Mouse (Mus musculus): ENCODE measurements around the gene Igsf10. TPM values are rescaled to one million over a fixed set of nuclear protein-coding genes. Genes with fewer than 3 reads are reported as not detected.

Gene Igsf10
- total and polyA plus RNA-seq, 2 experiments from 2014 or later, result 3.6 to 6.5 TPM

DNA sequence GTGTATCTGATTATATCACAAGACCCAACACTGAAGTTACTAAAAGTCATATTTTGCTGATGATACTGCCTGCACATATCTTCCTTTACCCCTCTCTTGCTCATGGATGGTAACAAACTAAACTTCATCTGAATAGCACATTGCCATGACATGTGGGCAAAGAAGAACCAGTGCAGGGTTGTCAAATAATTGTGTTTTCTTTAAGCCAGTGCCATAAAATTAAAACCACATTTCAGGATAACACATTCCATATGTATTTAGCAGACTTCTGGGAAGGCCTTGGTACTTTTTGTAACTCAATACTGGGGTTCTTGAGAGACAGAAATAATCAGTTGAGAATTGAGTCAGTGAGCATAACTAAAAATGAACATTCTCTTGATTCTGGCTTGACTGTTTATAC is 15.9 kb upstream of the Igsf10 start:
- Histone ChIP-seq H3K9ac (replicated peaks; ENCODE audit: low read length, poor library complexity, severe bottlenecking) (no peak overlapping the region), H3K36me3 (ENCODE audit: insufficient read depth, low read length) (no peaks in the 10 kb centered on the region), H3K4me2 (ENCODE audit: low read depth, low read length, poor library complexity, severe bottlenecking) (no peak overlapping the region), H3K27me3 (ENCODE audit: insufficient read depth, low read length) (no peaks in the 10 kb centered on the region), H3K4me1 (ENCODE audit: insufficient read depth, low read length) (no peaks in the 10 kb centered on the region), H3K9me3 (ENCODE audit: low read length) (no peaks in the 10 kb centered on the region), H3K27ac (ENCODE audit: low read depth, low read length) (no peak overlapping the region), H3K4me3 (ENCODE audit: low read depth, low read length) (no peak overlapping the region)
- ATAC-seq (ENCODE audit: low FRiP score) (no peak), DNase-seq (ENCODE audit: low spot score) (no peak)
- TF ChIP-seq CTCF (IDR thresholded peaks at IDR 0.05), result no peak

DNA sequence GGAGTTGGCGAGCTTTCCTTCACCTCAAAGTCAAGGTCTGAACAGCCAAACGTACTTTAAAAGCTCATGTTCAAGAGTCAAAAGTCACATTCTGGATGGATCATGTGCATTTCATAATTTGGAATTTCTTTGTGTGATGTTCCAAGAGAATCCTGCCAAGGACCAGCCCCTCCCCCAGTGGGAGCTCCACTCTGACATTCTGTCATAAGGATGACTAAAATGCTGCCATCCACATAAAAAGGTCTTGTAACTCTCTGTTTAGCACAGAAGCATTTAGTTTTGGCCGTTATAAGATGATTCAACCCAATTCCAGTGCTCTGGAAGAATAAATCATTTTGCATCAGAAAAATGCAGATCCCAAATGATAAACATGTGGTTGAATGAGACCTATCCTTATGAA is 10.0 kb upstream of the Igsf10 start:
- H3K4me3 ChIP-seq (ENCODE audit: low read depth, low read length), result no peak overlapping the region
- ATAC-seq (ENCODE audit: low FRiP score) (no peak), DNase-seq (ENCODE audit: low spot score) (no peak)
- no peaks in the 10 kb centered on the region for H3K9me3 ChIP-seq (ENCODE audit: low read length)
- WGBS, result 92% methylated on average over 3 of the region's 3 CpGs
- no peak overlapping the region for H3K9ac ChIP-seq (replicated peaks; ENCODE audit: low read length, poor library complexity, severe bottlenecking)
- H3K36me3 ChIP-seq (ENCODE audit: insufficient read depth, low read length), result no peaks in the 10 kb centered on the region
- no peak overlapping the region for H3K4me2 ChIP-seq (ENCODE audit: low read depth, low read length, poor library complexity, severe bottlenecking)
- H3K27ac ChIP-seq (ENCODE audit: low read depth, low read length), result no peak overlapping the region
- TF ChIP-seq CTCF (IDR thresholded peaks at IDR 0.05), result no peak
- H3K27me3 ChIP-seq (ENCODE audit: insufficient read depth, low read length), result no peaks in the 10 kb centered on the region
- no peaks in the 10 kb centered on the region for H3K4me1 ChIP-seq (ENCODE audit: insufficient read depth, low read length)

DNA sequence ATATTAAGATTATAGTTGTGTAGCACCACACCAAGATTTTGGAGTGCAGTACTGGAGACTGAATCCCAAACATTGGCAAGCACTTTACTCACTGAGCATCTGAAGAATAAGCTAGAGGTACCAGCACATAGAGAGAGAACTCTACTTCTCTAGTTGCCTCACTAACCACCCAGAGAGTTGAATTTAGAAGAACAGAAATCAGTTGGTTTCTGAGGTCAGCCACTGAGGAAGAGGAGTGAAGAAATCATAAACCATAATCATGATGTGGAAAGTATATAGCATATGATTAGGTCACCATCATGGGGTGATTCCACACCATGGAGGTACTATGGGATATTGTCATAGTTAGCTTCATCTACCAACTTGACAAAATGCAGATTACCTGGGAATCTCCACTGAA is 7.6 kb upstream of the Igsf10 start:
- Histone ChIP-seq H3K4me2 (ENCODE audit: low read depth, low read length, poor library complexity, severe bottlenecking) (no peak overlapping the region), H3K27me3 (ENCODE audit: insufficient read depth, low read length) (no peaks in the 10 kb centered on the region), H3K4me1 (ENCODE audit: insufficient read depth, low read length) (no peaks in the 10 kb centered on the region), H3K9ac (replicated peaks; ENCODE audit: low read length, poor library complexity, severe bottlenecking) (no peak overlapping the region), H3K9me3 (ENCODE audit: low read length) (no peaks in the 10 kb centered on the region), H3K27ac (ENCODE audit: low read depth, low read length) (no peak overlapping the region), H3K36me3 (ENCODE audit: insufficient read depth, low read length) (no peaks in the 10 kb centered on the region), H3K4me3 (ENCODE audit: low read depth, low read length) (no peak overlapping the region)
- no peak for TF ChIP-seq CTCF (IDR thresholded peaks at IDR 0.05)
- no peak for DNase-seq (ENCODE audit: low spot score)
- ATAC-seq (ENCODE audit: low FRiP score), result no peak

DNA sequence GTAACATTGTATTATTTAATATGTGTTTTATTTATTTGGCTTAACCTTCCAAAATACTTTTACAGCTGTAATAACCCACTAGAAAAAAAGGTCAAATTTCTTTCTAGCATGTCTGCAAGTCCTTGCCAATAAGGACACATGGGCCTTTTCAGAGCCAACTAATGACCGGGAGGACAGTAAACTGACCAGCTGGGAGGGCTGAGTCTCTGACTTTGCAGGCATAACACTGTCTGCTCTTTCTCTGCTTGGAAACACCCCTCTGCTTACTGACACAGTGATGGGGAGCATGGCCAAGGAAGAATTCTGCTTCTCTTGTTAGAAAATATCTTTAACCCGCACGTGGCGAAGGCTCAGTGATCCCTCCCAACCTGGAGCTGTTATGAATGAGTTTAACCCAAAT is 1.2 kb downstream of the Igsf10 start:
- TF ChIP-seq CTCF (IDR thresholded peaks at IDR 0.05), result no peak
- Histone ChIP-seq H3K9ac (replicated peaks; ENCODE audit: low read length, poor library complexity, severe bottlenecking) (no peak overlapping the region), H3K27ac (ENCODE audit: low read depth, low read length) (no peak overlapping the region), H3K4me3 (ENCODE audit: low read depth, low read length) (peak overlapping the region; percentile 52), H3K4me1 (ENCODE audit: insufficient read depth, low read length) (0 out of 2 replicates have a peak, but pooled peaks cover 2% of the 10 kb centered on the region), H3K27me3 (ENCODE audit: insufficient read depth, low read length) (no peaks in the 10 kb centered on the region), H3K4me2 (ENCODE audit: low read depth, low read length, poor library complexity, severe bottlenecking) (peak overlapping the region; percentile 63), H3K9me3 (ENCODE audit: low read length) (no peaks in the 10 kb centered on the region), H3K36me3 (ENCODE audit: insufficient read depth, low read length) (no peaks in the 10 kb centered on the region)
- WGBS, result 54% methylated on average over 4 of the region's 4 CpGs
- DNase-seq (ENCODE audit: low spot score), result peak; percentile 58
- no peak for ATAC-seq (ENCODE audit: low FRiP score)

DNA sequence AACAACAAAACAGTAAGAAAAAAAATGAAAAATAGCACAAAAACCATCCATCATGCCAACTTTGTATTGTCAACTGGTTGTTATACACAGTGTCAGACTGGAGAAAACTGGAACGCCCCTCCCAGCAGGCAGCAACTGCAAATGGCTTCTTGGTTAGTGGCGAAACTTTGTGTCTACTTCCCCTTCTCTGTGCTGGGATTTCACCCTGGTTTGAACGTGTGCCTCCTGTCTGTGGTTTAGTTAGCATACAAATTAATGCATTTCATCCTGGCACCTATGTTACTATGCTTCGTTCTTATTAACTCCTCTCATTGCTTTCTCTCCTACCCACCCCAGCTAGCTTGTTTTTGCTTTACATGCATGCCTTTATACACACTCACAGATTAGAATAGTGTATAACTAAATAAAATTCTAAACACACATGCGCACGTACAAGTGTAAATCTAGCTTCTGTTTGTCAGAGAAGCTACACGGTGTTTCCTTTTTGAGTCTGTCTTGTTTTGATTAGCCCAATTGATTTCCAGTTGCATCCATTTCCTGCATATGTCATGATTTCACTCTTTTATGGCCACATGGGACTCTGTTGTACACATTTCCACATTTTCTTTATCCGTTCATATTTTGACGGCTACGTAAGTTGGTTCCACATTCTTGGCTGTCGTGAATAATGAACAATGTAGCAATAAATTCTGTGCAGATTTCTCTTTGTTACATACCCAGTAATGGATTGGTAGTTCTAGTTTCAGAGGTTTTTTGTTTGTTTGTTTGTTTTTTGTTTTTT is 2.4 kb downstream of the Igsf10 start:
- Histone ChIP-seq H3K27ac (ENCODE audit: low read depth, low read length) (no peak overlapping the region), H3K9ac (replicated peaks; ENCODE audit: low read length, poor library complexity, severe bottlenecking) (no peak overlapping the region), H3K36me3 (ENCODE audit: insufficient read depth, low read length) (no peaks in the 10 kb centered on the region), H3K4me2 (ENCODE audit: low read depth, low read length, poor library complexity, severe bottlenecking) (no peak overlapping the region), H3K4me1 (ENCODE audit: insufficient read depth, low read length) (0 out of 2 replicates have a peak, but pooled peaks cover 2% of the 10 kb centered on the region), H3K9me3 (ENCODE audit: low read length) (no peaks in the 10 kb centered on the region), H3K4me3 (ENCODE audit: low read depth, low read length) (no peak overlapping the region), H3K27me3 (ENCODE audit: insufficient read depth, low read length) (no peaks in the 10 kb centered on the region)
- DNase-seq (ENCODE audit: low spot score) (no peak), ATAC-seq (ENCODE audit: low FRiP score) (no peak)
- 78% methylated on average over 11 of the region's 11 CpGs for WGBS
- no peak for TF ChIP-seq CTCF (IDR thresholded peaks at IDR 0.05)

DNA sequence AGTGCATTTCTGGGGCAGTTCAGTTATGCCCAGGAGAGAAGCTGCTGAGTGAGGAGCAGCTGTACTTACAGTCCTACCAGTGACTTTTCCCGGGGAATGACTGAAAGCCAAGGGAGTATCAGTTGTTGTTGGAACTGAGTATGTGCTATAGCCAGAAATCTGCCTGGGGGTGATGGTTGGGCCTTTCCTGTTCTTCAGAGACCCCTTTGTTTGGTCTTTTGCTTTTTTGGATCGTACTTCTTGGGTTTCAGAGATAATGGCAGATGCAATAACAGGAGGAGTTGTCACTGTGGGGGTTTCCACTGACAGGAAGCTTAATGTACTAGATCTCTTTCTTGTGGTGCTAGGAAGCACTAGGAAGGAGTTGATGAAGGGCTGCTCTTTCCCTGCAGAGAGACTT is 15.7 kb downstream of the Igsf10 start:
- DNase-seq (ENCODE audit: low spot score) (no peak), ATAC-seq (ENCODE audit: low FRiP score) (no peak)
- H3K4me2 ChIP-seq (ENCODE audit: low read depth, low read length, poor library complexity, severe bottlenecking), result no peak overlapping the region
- no peaks in the 10 kb centered on the region for H3K4me1 ChIP-seq (ENCODE audit: insufficient read depth, low read length)
- no peak for TF ChIP-seq CTCF (IDR thresholded peaks at IDR 0.05)
- H3K4me3 ChIP-seq (ENCODE audit: low read depth, low read length), result no peak overlapping the region
- peaks cover 3% of the 10 kb centered on the region; the same call in 1 of the 2 replicates for H3K36me3 ChIP-seq (ENCODE audit: insufficient read depth, low read length)
- no peaks in the 10 kb centered on the region for H3K27me3 ChIP-seq (ENCODE audit: insufficient read depth, low read length)
- H3K9ac ChIP-seq (replicated peaks; ENCODE audit: low read length, poor library complexity, severe bottlenecking), result no peak overlapping the region
- H3K9me3 ChIP-seq (ENCODE audit: low read length), result no peaks in the 10 kb centered on the region
- H3K27ac ChIP-seq (ENCODE audit: low read depth, low read length), result no peak overlapping the region
- 89% methylated on average over 2 of the region's 2 CpGs for WGBS
